Mouse (Mus musculus) adrenal gland, adult 18-20 months (tissue): ENCODE measurements around the gene Ppa1. TPM values are rescaled to one million over a fixed set of nuclear protein-coding genes. Genes with fewer than 3 reads are reported as not detected.

Experiments
- total RNA-seq, 2 experiments: library from RNA; stranded (reverse); gene quantifications; 1 replicate in 1 of 2; 2 replicates in 1 of 2; pipeline ENCODE4 v1.2.3; 2021

Gene Ppa1
- total RNA-seq, 2 experiments from 2014 or later = 138 to 160 TPM

Other genes with a start within 250 kb of the Ppa1 start
- not detected for gene Nodal, start 230.6 kb upstream of the Ppa1 start, total RNA-seq
- gene Eif4ebp2, start 195.9 kb upstream of the Ppa1 start, total RNA-seq = 100 to 1,000 TPM; 111 to 113 TPM
- 10 to 100 TPM in 1 of 2 experiments, 1 to 10 TPM in 1; 7.4 to 15.9 TPM for gene Lrrc20, start 172.8 kb upstream of the Ppa1 start, total RNA-seq
- gene Npffr1, start 53.1 kb upstream of the Ppa1 start, total RNA-seq = under 1 TPM; 0.17 to 0.26 TPM
- gene Sar1a, start 31.7 kb downstream of the Ppa1 start, total RNA-seq = 100 to 1,000 TPM; 198 to 216 TPM
- gene Tysnd1, start 47.0 kb downstream of the Ppa1 start, total RNA-seq = 100 to 1,000 TPM in 1 of 2 experiments, 10 to 100 TPM in 1; 82.4 to 130 TPM
- 100 to 1,000 TPM; 238 to 400 TPM for gene Aifm2, start 66.7 kb downstream of the Ppa1 start, total RNA-seq
- gene H2afy2, start 135.6 kb downstream of the Ppa1 start, total RNA-seq = 1 to 10 TPM; 6.9 to 7.4 TPM